Mouse (Mus musculus) olfactory bulb, adult 2 months (tissue): ENCODE data around the gene Akirin1. TPM values are rescaled to one million over a fixed set of nuclear protein-coding genes. Genes with fewer than 3 reads are reported as not detected.

ENCODE experiments used
- H3K27ac ChIP-seq: fragments of 200-500 bp; 2 replicates; pipeline ENCODE4 v1.5.1; 2012; ENCODE audit warnings: low read depth, low read length; ENCODE audit not compliant: insufficient read depth
- H3K4me1 ChIP-seq: fragments of 200-500 bp; 2 replicates; pipeline ENCODE4 v1.6.1; 2012; ENCODE audit warnings: low read length; ENCODE audit not compliant: control insufficient read depth, insufficient read depth
- H3K4me3 ChIP-seq: fragments of 200-500 bp; 2 replicates; pipeline ENCODE4 v1.5.1; 2012; ENCODE audit warnings: mild to moderate bottlenecking, low read depth, low read length, moderate library complexity; ENCODE audit not compliant: insufficient read depth
- CTCF ChIP-seq: fragments of 200-500 bp; IDR thresholded peaks from 2 replicates; pipeline ENCODE4 v1.5.1; 2012; ENCODE audit warnings: low read depth, mild to moderate bottlenecking, low read length, moderate library complexity; ENCODE audit not compliant: insufficient read depth
- POLR2A ChIP-seq: fragments of 200-500 bp; IDR thresholded peaks from 2 replicates; pipeline ENCODE4 v1.6.1; 2012; ENCODE audit warnings: mild to moderate bottlenecking, low read depth, low read length, moderate library complexity; ENCODE audit not compliant: insufficient read depth
- WGBS: fragments of 180-500 bp; shearing (Covaris S2); methylation state at CpG from one replicate; pipeline ENCODE4 v1.1.7; 2018; 5-methylcytosine and 5-hydroxymethylcytosine counted together
- polyA plus RNA-seq: library from polyadenylated mRNA; stranded (reverse); fragments of >200 nt; gene quantifications from 2 replicates; pipeline ENCODE4 v1.2.4, GENCODE M21; 2012; ENCODE audit warnings: low replicate concordance; ENCODE audit not compliant: missing spikeins, insufficient read depth, insufficient read length

Akirin1 gene
- polyA plus RNA-seq, 1 experiment, result not detected

- Histone ChIP-seq H3K4me1 (peaks cover 3% of the 10 kb centered on the region; the same call in 1 of the 2 replicates), H3K27ac (no peak overlapping the region), H3K4me3 (no peak overlapping the region)
- TF ChIP-seq CTCF (no peak), POLR2A (no peak)
- 74% methylated on average over 3 of the region's 3 CpGs for WGBS
These were observed 58.1 kb downstream of the Akirin1 start for GRCm38 (mm10) chr4:123692071-123692470.

- no peak for TF ChIP-seq POLR2A
- no peak for TF ChIP-seq CTCF
- peaks cover 10% of the 10 kb centered on the region for H3K4me1 ChIP-seq
- no peak overlapping the region for H3K4me3 ChIP-seq
- no peak overlapping the region for H3K27ac ChIP-seq
- WGBS, result 82% methylated on average over 10 of the region's 10 CpGs
These were observed 59.8 kb downstream of the Akirin1 start for GRCm38 (mm10) chr4:123690311-123690710.

- 2% methylated on average over 68 of the region's 89 CpGs for WGBS
- peak overlapping the region; percentile 92 for H3K27ac ChIP-seq
- TF ChIP-seq POLR2A (peak; percentile 38; the same call in 1 of the 2 replicates), CTCF (no peak)
- peaks cover 29% of the 10 kb centered on the region for H3K4me1 ChIP-seq
- H3K4me3 ChIP-seq, result peak overlapping the region; percentile 87
These were observed 62.9 kb downstream of the Akirin1 start for GRCm38 (mm10) chr4:123687025-123687781.

GRCm38 (mm10) chr4:123686368-123687024 lies 63.6 kb downstream of the Akirin1 start:
- WGBS, result under 1% methylated on average over 56 of the region's 56 CpGs
- peak overlapping the region; percentile 87 for H3K4me3 ChIP-seq
- peak overlapping the region; percentile 48 for H3K27ac ChIP-seq
- H3K4me1 ChIP-seq, result peaks cover 32% of the 10 kb centered on the region
- TF ChIP-seq CTCF (no peak), POLR2A (no peak)

GRCm38 (mm10) chr4:123685506-123686242 lies 64.5 kb downstream of the Akirin1 start:
- Histone ChIP-seq H3K4me1 (peaks cover 38% of the 10 kb centered on the region), H3K4me3 (peak overlapping the region; percentile 87), H3K27ac (peak overlapping the region; percentile 48)
- peak; percentile 7; the same call in 1 of the 2 replicates for TF ChIP-seq CTCF
- no peak for TF ChIP-seq POLR2A
- 14% methylated on average over 8 of the region's 8 CpGs for WGBS

GRCm38 (mm10) chr4:123685046-123685445 lies 65.1 kb downstream of the Akirin1 start:
- Histone ChIP-seq H3K4me1 (peaks cover 42% of the 10 kb centered on the region), H3K4me3 (peak overlapping the region; percentile 87), H3K27ac (peak overlapping the region; percentile 48)
- WGBS, result 50% methylated on average over 7 of the region's 7 CpGs
- TF ChIP-seq POLR2A (no peak), CTCF (no peak)

Other genes starting within 250 kb of the Akirin1 start
- gene Macf1, start 66.0 kb downstream of the Akirin1 start, polyA plus RNA-seq, result 258 and 508 TPM in 2 replicates
- gene Ndufs5, start 32.1 kb downstream of the Akirin1 start, polyA plus RNA-seq, result not detected in 2 replicates
- gene Rhbdl2, start 37.5 kb upstream of the Akirin1 start, polyA plus RNA-seq, result not detected in 2 replicates
- gene 4933427I04Rik, start 109.3 kb upstream of the Akirin1 start, polyA plus RNA-seq, result not detected in 2 replicates
- not detected in 2 replicates for gene Mycbp, start 154.5 kb upstream of the Akirin1 start, polyA plus RNA-seq
- gene Rragc, start 167.1 kb upstream of the Akirin1 start, polyA plus RNA-seq, result 118 TPM in 1 of 2 replicates, not detected in the other
- not detected in 2 replicates for gene 4930535I16Rik, start 167.7 kb upstream of the Akirin1 start, polyA plus RNA-seq